Mouse (Mus musculus): ENCODE measurements around the gene Hapln2. TPM values are rescaled to one million over a fixed set of nuclear protein-coding genes. Genes with fewer than 3 reads are reported as not detected.

The Hapln2 gene
- 0.24 and 0.36 TPM in 2 replicates for polyA plus RNA-seq (2012; rRNA removed)

GRCm38 (mm10) chr3:88027434-88028186 is at the start of gene Hapln2:
Gene Hapln2 (minus strand): TSS chr3:88027583.

GRCm38 (mm10) chr3:88057902-88058696 is 30.7 kb upstream of the Hapln2 start, which contains the start of gene Naxe:
Gene Naxe (minus strand): TSS chr3:88058495.

GRCm38 (mm10) chr3:88042661-88043421 is 15.5 kb upstream of the Hapln2 start, which contains the start of gene Gpatch4:
Gene Gpatch4 (plus strand): TSS chr3:88043108.

GRCm38 (mm10) chr3:88000181-88000580 is 27.2 kb downstream of the Hapln2 start, which contains the start of gene Bcan:
Gene Bcan (minus strand): TSS chr3:88000230.

Other genes starting within 250 kb of the Hapln2 start
- gene Ntrk1, start 232.4 kb downstream of the Hapln2 start, polyA plus RNA-seq (2012; rRNA removed), result 4.3 and 7.1 TPM in 2 replicates
- 1.1 and 1.8 TPM in 2 replicates for gene Insrr, start 230.6 kb downstream of the Hapln2 start, polyA plus RNA-seq (2012; rRNA removed)
- 12.5 and 18.4 TPM in 2 replicates for gene Pear1, start 203.3 kb downstream of the Hapln2 start, polyA plus RNA-seq (2012; rRNA removed)
- gene Sh2d2a, start 180.8 kb downstream of the Hapln2 start, polyA plus RNA-seq (2012; rRNA removed), result 0.02 TPM in 1 of 2 replicates, not detected in the other
- 55.2 and 62.6 TPM in 2 replicates for gene Prcc, start 142.0 kb downstream of the Hapln2 start, polyA plus RNA-seq (2012; rRNA removed)
- gene Hdgf, start 121.3 kb downstream of the Hapln2 start, polyA plus RNA-seq (2012; rRNA removed), result 241 and 830 TPM in 2 replicates
- gene Mrpl24, start 108.1 kb downstream of the Hapln2 start, polyA plus RNA-seq (2012; rRNA removed), result 127 and 138 TPM in 2 replicates
- 36.5 and 49.1 TPM in 2 replicates for gene Isg20l2, start 97.3 kb downstream of the Hapln2 start, polyA plus RNA-seq (2012; rRNA removed)
- 39.7 and 44.0 TPM in 2 replicates for gene Rrnad1, start 96.9 kb downstream of the Hapln2 start, polyA plus RNA-seq (2012; rRNA removed)
- 308 and 462 TPM in 2 replicates for gene Crabp2, start 78.9 kb downstream of the Hapln2 start, polyA plus RNA-seq (2012; rRNA removed)
- 85.7 and 264 TPM in 2 replicates for gene Nes, start 56.5 kb downstream of the Hapln2 start, polyA plus RNA-seq (2012; rRNA removed)
- 0.38 and 0.47 TPM in 2 replicates for gene Bcan, start 27.4 kb downstream of the Hapln2 start, polyA plus RNA-seq (2012; rRNA removed)
- 22.8 and 45.2 TPM in 2 replicates for gene Gpatch4, start 15.5 kb upstream of the Hapln2 start, polyA plus RNA-seq (2012; rRNA removed)
- gene Naxe, start 30.9 kb upstream of the Hapln2 start, polyA plus RNA-seq (2012; rRNA removed), result 59.9 and 77.1 TPM in 2 replicates
- gene Ttc24, start 50.7 kb upstream of the Hapln2 start, polyA plus RNA-seq (2012; rRNA removed), result not detected in 2 replicates
- gene Iqgap3, start 54.4 kb upstream of the Hapln2 start, polyA plus RNA-seq (2012; rRNA removed), result 23.1 and 28.6 TPM in 2 replicates
- gene Mef2d, start 114.8 kb upstream of the Hapln2 start, polyA plus RNA-seq (2012; rRNA removed), result 22.3 and 32.4 TPM in 2 replicates
- 0.49 and 0.53 TPM in 2 replicates for gene Rhbg, start 227.1 kb upstream of the Hapln2 start, polyA plus RNA-seq (2012; rRNA removed)

Data from central nervous system, embryonic 11.5 days (tissue).